Mouse (Mus musculus) liver, embryonic 14.5 days (tissue): Measurements from ENCODE around the gene Pdzd3. TPM values are rescaled to one million over a fixed set of nuclear protein-coding genes. Genes with fewer than 3 reads are reported as not detected.

Source experiments
- ATAC-seq: fragments of 200-750 bp; cut with Nextera tagmentation; 2 replicates; pipeline ENCODE4 v1.8.0; 2017; ENCODE audit warnings: moderate number of reproducible peaks, mild to moderate bottlenecking, moderate library complexity; ENCODE audit not compliant: insufficient read depth
- DNase-seq, 3 experiments: peaks; one replicate each; pipeline ENCODE4 v3.0.0-alpha.2; 2012 to 2013; ENCODE audit warnings: low read depth in 3 of 3, low spot score in 3 of 3
- H3K27ac ChIP-seq: fragments of 300-500 bp; sonication (generic); 2 replicates; pipeline ENCODE4 v1.5.1; 2014; ENCODE audit warnings: moderate library complexity, mild to moderate bottlenecking, control low read depth, inconsistent platforms
- H3K27me3 ChIP-seq: fragments of 300-500 bp; sonication (generic); 2 replicates; pipeline ENCODE4 v1.6.1; 2014; ENCODE audit warnings: mild to moderate bottlenecking, low read length, moderate library complexity; ENCODE audit not compliant: control insufficient read depth, insufficient read depth
- H3K36me3 ChIP-seq: fragments of 300-500 bp; sonication (generic); replicated peaks from 2 replicates; pipeline ENCODE4 v1.6.1; 2014; ENCODE audit warnings: low read depth; ENCODE audit not compliant: control insufficient read depth, insufficient read depth
- H3K4me1 ChIP-seq, 2 experiments: fragments of 200-500 bp in 1 of 2; fragments of 300-500 bp in 1 of 2; sonication (generic) in 1 of 2; replicated peaks; 2 replicates each; pipeline ENCODE4 v1.6.1; 2012 to 2014; ENCODE audit warnings: antibody characterized with exemption in 1 of 2, inconsistent platforms in 1 of 2, low read length in 1 of 2; ENCODE audit not compliant: control insufficient read depth in 2 of 2, insufficient read depth in 2 of 2
- H3K4me2 ChIP-seq: fragments of 300-500 bp; sonication (generic); 2 replicates; pipeline ENCODE4 v1.6.1; 2014; ENCODE audit warnings: low read depth, mild to moderate bottlenecking, control low read depth, moderate library complexity
- H3K4me3 ChIP-seq, 2 experiments: fragments of 200-500 bp in 1 of 2; fragments of 300-500 bp in 1 of 2; sonication (generic) in 1 of 2; 2 replicates each; pipeline ENCODE4 v1.5.1; 2012 to 2014; ENCODE audit warnings: low read depth in 2 of 2, low read length in 2 of 2, mild to moderate bottlenecking in 2 of 2, control low read depth in 1 of 2, inconsistent platforms in 1 of 2, moderate library complexity in 1 of 2; ENCODE audit not compliant: insufficient read depth in 1 of 2
- H3K9ac ChIP-seq: fragments of 300-500 bp; sonication (generic); replicated peaks from 2 replicates; pipeline ENCODE4 v1.6.1; 2014; ENCODE audit warnings: mild to moderate bottlenecking, control low read depth, moderate library complexity
- H3K9me3 ChIP-seq: fragments of 300-500 bp; sonication (generic); 2 replicates; pipeline ENCODE4 v1.6.1; 2016; ENCODE audit warnings: low read length, mixed read lengths; ENCODE audit not compliant: control insufficient read depth
- CTCF ChIP-seq: IDR thresholded peaks from 2 replicates; pipeline ENCODE4 v1.5.1; 2016; ENCODE audit warnings: antibody characterized with exemption, low read depth, control low read depth
- EP300 ChIP-seq: IDR thresholded peaks from 2 replicates; pipeline ENCODE4 v1.6.1; 2016; ENCODE audit warnings: antibody characterized with exemption, low read depth
- WGBS: fragments of 180-500 bp; shearing (Covaris S2); extraction: QIAGEN DNeasy Blood & Tissue Kit; methylation state at CpG from one replicate; pipeline ENCODE4 v1.1.7; 2014; ENCODE audit not compliant: insufficient replicate concordance; 5-methylcytosine and 5-hydroxymethylcytosine counted together
- polyA plus RNA-seq, 2 experiments: library from polyadenylated mRNA; depleted of rRNA in 1 of 2; stranded (reverse) in 1 of 2; unstranded in 1 of 2; fragments of >200 nt; fragmentation: Nextera tagmentation in 1 of 2; extraction: Ambion mirVana in 1 of 2; gene quantifications; 2 replicates each; pipeline versions ENCODE4 v1.2.1 to v1.2.3; 2012 to 2014

Pdzd3 gene
- polyA plus RNA-seq, 2 experiments, result 0.02 to 0.08 TPM

GRCm38 (mm10) chr9:44233802-44234478 lies 17.3 kb downstream of the Pdzd3 start, which contains the start of gene Cbl:
TSS of gene Cbl (minus strand) at chr9:44234049.
- Histone ChIP-seq H3K9me3 (no peaks in the 10 kb centered on the region), H3K4me2 (peak within 1 kb of the TSS; percentile 94), H3K4me3 (peak within 1 kb of the TSS; percentile 84 to 98), H3K9ac (peak within 1 kb of the TSS; percentile 95), H3K4me1 (peaks cover 10 to 16% of the 10 kb centered on the region in 2 experiments), H3K27me3 (no peaks in the 10 kb centered on the region), H3K36me3 (no peaks in the 10 kb centered on the region), H3K27ac (peak within 1 kb of the TSS; percentile 80)
- DNase-seq (peak; percentile 92 to 96 (median 92)), ATAC-seq (peak; percentile 93)
- peak; percentile 29 for TF ChIP-seq EP300
- peak; percentile 98 for TF ChIP-seq CTCF
- WGBS, result under 1% methylated on average over 65 of the region's 76 CpGs

GRCm38 (mm10) chr9:44233021-44233801 lies 18.1 kb downstream of the Pdzd3 start:
- peak overlapping the region; percentile 80 for H3K27ac ChIP-seq
- H3K4me1 ChIP-seq, result peaks cover 10 to 16% of the 10 kb centered on the region in 2 experiments
- TF ChIP-seq EP300 (no peak), CTCF (no peak)
- under 1% methylated on average over 40 of the region's 40 CpGs for WGBS
- ATAC-seq (peak; percentile 62), DNase-seq (peak; percentile 12 to 36 (median 36))
- H3K9me3 ChIP-seq, result no peaks in the 10 kb centered on the region
- H3K9ac ChIP-seq, result peak overlapping the region; percentile 95
- no peaks in the 10 kb centered on the region for H3K27me3 ChIP-seq
- peak overlapping the region; percentile 84 to 98 for H3K4me3 ChIP-seq
- H3K4me2 ChIP-seq, result peak overlapping the region; percentile 94
- H3K36me3 ChIP-seq, result no peaks in the 10 kb centered on the region

GRCm38 (mm10) chr9:44231609-44232008 lies 19.7 kb downstream of the Pdzd3 start:
- Histone ChIP-seq H3K36me3 (no peaks in the 10 kb centered on the region), H3K9ac (no peak overlapping the region), H3K4me3 (no peak overlapping the region; a peak in 1 of 4 replicates), H3K4me2 (peak overlapping the region; percentile 94), H3K27me3 (no peaks in the 10 kb centered on the region), H3K27ac (no peak overlapping the region; the same call in 1 of the 2 replicates), H3K9me3 (no peaks in the 10 kb centered on the region), H3K4me1 (peaks cover 10 to 18% of the 10 kb centered on the region in 2 experiments)
- DNase-seq, result no peak
- TF ChIP-seq CTCF, result 0 out of 2 replicates have a peak, but pooled peaks have one; percentile 2
- no peak for TF ChIP-seq EP300
- ATAC-seq, result no peak

GRCm38 (mm10) chr9:44225993-44226392 lies 25.3 kb downstream of the Pdzd3 start:
- no peak for DNase-seq
- no peak overlapping the region for H3K4me2 ChIP-seq
- TF ChIP-seq EP300 (no peak), CTCF (no peak)
- H3K27ac ChIP-seq, result no peak overlapping the region
- no peak overlapping the region for H3K4me3 ChIP-seq
- H3K36me3 ChIP-seq, result no peaks in the 10 kb centered on the region
- no peak for ATAC-seq
- 48% methylated on average over 6 of the region's 6 CpGs for WGBS
- H3K27me3 ChIP-seq, result no peaks in the 10 kb centered on the region
- H3K4me1 ChIP-seq, result peaks cover 0 to 2% of the 10 kb centered on the region in 2 experiments; a peak in 2 of 4 replicates
- H3K9me3 ChIP-seq, result no peaks in the 10 kb centered on the region
- H3K9ac ChIP-seq, result no peak overlapping the region

GRCm38 (mm10) chr9:44213538-44213937 lies 37.7 kb downstream of the Pdzd3 start:
- no peaks in the 10 kb centered on the region for H3K27me3 ChIP-seq
- no peak overlapping the region for H3K9ac ChIP-seq
- ATAC-seq, result no peak
- DNase-seq, result no peak
- no peak overlapping the region for H3K4me3 ChIP-seq
- H3K9me3 ChIP-seq, result no peaks in the 10 kb centered on the region
- TF ChIP-seq CTCF, result no peak
- TF ChIP-seq EP300, result no peak
- no peak overlapping the region for H3K27ac ChIP-seq
- 87% methylated on average over 14 of the region's 14 CpGs for WGBS
- H3K4me2 ChIP-seq, result no peak overlapping the region
- no peaks in the 10 kb centered on the region for H3K4me1 ChIP-seq
- H3K36me3 ChIP-seq, result no peaks in the 10 kb centered on the region
